Mouse (Mus musculus): ENCODE measurements at regions not wholly inside any gene's neighbourhood (a gene's known extent, or its start where the extent isn't known, plus 50 kb on each side); places are given as distances from the start of the nearest gene placed in this dataset.

DNA sequence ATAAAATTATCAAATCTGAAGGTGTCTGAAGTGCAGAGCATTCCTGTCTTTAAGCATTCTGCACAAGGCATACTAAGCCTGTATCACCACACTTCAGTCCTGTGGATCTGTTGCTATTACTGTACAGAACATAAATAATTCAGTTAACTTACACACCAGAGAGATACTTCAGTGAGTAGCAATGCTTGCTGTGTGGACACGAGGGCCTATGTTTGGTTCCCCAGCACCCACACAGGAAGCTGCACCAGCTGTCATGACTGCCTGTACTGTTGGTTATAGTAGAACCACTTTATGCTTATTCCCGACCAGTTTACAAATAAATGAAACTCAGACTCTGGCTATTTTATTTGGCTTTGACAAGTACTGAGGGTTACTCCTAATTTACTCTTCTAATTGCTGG, 271.7 kb downstream of the Slc30a10 start:
- DNase-seq (ENCODE audit: low spot score): no peak

DNA sequence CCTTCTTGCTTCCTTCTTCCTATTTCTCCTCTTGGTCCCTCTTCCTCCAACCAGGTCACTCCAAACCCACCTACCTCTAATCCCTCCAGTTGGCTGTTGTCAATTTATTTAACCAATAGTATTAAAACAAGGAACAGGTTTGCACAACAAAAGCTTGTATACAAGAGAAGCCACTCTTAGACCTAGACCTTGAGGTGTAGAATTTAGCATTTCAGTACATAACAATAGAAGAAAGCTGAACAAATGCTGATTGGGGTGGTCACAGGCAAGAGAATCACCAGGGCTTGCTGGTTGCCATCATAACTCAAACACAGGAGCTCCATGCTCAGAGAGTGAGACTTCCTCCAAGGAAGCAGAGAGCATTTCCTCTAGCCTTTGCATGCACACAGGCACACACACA, 272.2 kb downstream of the Slc30a10 start:
- no peak for DNase-seq (ENCODE audit: low spot score)

DNA sequence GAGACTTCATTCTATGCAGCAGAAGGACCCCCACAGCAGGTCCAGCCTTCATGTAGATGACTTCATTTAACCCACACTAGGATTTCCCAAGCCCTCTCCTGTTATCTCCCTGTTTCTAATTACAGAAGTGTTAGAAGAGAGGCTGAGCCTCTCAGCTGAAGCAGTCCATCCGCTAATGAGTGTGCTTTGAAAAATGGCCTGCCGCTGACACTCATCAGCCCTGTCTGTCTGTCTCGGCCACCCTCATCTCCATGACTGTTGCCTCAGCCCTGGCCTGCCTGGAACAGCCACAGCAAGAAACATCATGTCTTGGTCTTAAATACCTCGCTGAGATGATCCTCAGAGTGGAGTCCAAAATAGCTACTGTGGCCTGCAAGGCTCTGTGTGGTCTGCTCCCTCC, 273.1 kb downstream of the Slc30a10 start:
- no peak for DNase-seq (ENCODE audit: low spot score)

DNA sequence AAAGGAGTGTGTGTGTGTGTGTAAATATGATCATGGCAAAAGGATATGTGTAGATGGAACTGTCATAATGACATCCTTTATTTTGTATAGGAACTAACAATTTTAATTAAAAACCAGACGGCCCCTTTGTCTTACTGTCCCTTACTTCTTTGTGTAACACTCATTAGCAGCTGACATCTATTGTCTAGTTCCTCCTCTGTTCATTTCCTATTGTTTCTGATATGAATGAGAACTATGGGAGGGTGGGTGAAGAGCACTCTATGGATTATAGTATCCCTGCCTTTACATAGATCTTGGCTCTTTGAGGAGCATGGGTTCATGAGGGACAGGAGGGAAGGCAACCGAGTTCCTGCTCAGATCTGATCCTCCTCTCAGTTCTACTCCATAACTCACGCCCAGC, 273.8 kb downstream of the Slc30a10 start:
- no peak for DNase-seq (ENCODE audit: low spot score)

DNA sequence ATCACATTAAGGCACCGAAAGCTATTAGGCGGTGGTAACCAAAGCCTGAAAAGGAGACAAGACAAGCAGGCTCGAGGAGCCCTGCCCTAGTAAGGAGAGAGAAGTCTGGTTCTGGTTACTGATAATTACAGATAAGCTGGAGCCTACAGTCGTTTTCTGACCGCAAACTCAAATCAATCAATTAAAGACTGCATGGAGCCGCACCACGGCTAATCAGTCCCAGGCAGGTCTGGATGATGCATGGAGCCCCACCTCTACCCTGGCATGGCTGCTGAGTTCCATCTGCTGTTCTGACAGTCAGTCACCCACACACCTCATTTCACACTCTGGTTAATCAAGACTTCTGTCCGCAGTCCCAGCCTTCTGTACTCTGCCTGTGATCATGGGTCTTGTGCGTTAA, 276.4 kb downstream of the Slc30a10 start:
- DNase-seq (ENCODE audit: low spot score): no peak

DNA sequence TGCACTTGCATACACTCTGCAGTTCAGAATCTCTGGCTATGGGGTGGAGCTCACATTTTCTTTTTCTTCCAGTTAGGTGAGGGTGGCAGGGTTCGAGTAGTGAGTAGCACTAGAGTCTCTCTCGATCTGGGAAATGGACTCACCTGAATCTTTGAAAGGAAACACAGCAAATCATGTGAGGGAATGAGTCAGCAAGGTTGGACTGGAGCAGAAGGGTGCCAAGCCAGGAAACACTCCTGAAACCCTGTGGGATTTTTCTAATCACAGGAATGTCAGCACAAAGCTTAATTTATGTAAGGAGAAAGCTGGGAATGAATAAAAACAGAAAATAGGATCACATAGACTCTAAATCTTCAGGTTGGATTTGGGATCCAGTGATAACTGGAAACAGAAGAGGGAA, 282.1 kb downstream of the Slc30a10 start:
- no peak for DNase-seq (ENCODE audit: low spot score)

DNA sequence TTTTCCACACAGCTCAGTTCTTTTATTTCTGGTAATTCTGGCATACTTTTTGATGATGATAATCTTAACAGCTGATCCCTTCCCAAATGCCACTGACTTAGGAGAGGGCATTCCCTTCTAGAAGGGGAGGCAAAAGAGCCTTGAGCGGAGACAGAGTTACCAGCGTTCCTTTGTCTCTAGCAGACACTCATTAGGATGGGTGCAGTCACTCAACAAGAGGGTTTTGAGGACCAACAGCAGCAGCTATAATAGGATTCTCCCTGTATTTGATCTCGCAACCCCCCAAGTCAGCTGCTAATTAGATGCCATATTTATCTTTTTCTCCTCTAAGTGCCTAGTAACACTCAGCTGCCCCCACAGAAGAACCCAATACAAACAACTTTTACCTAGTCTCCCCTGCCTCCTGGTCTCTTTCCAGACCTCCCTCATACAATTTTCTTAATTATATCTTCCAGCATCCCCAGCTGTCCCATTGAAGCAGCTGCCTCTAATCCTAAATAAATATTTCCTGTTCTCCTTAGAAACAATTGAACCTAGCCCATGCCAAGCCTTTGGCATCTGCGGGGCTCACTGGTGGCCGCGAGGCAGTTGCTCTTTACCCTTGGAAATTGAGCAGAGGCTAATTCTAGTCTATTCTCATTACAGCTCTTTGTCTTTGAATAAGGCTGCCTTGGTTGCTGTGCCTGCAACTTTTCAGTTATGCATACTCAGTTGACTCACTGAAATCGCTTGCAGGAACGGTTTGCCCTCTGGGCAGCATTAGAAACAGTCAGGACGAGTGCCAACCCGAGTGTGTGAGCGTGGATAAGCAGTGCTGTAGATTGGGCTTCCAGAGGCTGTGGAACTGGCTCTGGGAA, 286.6 kb downstream of the Slc30a10 start:
- no peak for DNase-seq (ENCODE audit: low spot score)

DNA sequence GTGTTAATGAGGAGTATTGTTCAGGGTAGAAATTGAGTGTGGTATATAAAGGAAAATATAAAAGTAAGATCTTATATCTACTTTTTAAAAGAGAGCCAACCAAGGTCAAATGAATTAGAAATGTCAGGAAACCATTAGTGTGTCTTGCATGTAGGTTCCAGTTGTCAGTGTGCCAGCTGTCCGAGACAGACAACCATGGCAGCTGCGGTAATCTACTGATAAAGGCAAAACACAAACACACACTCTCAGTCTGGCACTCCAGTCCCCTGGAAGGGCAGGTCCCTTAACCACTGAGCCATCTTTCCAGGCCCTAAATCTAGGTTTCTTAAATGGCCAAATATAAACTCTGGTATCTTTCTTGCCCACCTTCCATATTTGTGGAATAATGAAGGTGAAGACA, 294.6 kb downstream of the Slc30a10 start:
- no peak for DNase-seq (ENCODE audit: low spot score)

DNA sequence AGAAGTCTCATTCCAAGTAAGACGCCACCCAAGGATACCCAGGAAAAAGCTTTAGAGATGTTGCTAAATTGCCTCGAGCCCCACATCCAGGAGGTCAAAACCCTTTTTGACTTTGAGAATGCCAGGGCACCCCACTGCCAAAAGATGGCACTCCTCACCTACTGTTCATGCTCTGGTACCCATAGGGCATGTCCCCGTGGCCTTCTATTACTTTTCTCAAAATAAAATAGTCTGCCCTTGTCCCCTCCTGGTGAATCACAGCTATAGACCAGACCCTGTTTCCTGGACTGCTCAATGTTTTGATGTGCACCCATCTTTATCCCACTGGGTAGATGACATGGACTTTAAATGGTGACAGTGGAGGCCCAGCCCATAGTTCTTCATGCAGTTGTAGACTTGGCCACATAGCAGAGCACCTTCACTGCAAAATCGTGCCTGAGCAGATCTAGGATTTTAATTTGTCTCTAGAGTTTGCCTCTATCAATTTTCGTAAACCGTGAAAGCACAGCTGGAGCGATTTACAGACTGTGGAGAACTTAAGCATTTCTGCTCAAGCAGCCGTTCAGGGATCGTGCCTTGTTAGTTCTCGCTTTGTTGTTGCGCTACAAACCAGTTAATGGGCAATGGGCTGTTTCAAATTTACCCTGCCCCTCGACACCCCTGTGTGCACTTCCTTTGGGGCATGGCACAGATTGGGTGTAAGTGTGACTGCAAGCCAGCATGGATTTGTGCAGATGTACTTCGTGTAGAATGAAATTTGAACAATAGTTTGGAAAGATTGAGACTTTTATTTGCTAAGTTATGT, 300.0 kb downstream of the Slc30a10 start:
- DNase-seq (ENCODE audit: low spot score): no peak

DNA sequence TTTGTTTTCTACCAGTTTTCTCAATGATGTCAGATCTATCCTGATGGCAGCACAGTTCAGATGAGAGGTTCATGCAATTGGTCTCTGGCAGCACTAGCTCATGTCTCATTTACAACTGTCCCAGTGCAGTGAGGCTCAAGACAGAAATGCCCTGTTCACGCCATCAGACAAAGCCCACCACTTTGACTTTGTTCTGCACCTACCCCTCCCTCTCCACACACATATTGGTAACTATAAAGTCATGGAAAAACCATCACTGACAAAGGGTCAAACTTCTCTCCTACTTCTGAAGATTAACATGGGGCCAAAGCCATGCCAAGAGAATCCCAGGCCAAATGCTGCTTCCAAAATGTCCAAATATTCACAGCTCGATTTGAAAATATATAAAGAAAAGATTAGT, 302.7 kb downstream of the Slc30a10 start:
- no peak for DNase-seq (ENCODE audit: low spot score)

DNA sequence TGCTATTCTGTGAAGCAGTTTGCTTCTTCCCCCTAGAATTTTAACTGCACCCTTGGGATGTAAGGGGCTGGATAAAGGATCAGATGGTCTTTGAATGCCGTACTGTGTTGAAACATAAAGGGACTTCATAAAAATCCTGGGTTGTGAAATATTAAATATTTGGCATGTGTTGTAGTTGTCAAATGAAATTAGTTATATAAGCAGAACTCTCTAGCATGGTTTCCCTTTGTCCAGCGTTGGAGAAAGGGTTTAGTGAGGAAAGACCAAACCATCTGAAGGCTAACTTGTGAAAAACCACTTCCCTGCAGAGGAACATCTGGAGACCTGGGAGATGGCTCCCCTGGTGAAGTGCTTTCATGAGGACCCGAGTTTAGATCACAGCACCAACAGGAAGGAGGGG, 319.6 kb downstream of the Slc30a10 start:
- no peak for DNase-seq (ENCODE audit: low spot score)

DNA sequence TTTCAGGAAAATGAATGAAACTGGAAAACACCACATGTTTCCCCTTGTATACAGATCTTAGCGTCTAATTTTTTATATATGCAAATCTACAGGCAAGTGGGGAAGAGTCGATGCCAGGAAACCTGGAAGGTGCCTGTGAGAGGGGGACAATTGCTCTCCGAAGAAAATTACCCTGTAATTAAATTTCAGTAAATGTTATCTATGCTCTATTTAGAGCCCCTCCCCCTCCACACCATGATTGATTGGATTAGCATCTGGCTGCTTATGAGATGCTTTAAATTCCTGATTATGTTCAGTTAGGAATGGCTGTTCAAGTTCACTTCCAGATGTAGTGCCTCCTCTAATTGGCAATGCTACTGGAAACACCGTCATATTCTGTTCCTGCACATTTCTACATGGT, 325.0 kb downstream of the Slc30a10 start:
- DNase-seq (ENCODE audit: low spot score): no peak

DNA sequence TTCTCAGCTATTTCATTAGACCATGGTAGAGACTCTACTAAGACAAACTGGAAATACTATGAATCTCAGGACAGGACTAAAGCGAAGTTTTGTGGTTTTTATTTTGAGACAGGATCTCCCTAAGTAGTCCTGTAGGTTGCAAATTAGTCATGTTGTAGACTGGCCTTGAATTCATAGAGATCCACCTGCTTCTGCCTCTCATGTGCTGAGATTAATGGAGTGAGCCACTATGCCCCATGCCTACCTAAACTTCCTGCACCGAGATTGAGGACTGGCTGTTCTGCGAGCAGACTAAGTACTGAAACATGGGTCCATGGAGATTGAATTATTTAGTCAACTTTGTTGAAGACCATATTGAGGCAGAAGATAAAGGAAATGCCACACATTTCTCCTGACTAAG, 315.0 kb downstream of the Lyplal1 start:
- no peak for DNase-seq (ENCODE audit: low spot score)

DNA sequence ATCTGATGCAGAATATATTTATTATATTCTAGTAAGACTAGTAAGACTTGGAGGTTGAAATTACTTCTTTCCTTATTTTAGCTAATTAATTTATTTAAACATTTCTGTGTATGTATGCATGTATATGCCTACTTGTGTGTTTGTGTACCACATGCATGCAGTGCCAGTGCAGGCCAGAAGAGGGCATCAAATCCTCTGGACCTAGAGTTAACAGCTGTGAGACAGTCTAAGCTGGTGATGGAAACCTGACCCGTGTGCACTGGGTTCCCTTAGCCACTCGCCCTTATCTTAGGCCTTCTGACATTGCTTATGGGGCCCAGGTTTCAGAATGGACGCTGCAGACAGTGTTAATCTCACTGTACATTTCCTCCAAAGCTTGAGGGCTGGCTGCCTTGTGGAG, 302.2 kb downstream of the Lyplal1 start:
- DNase-seq (ENCODE audit: low spot score): no peak

DNA sequence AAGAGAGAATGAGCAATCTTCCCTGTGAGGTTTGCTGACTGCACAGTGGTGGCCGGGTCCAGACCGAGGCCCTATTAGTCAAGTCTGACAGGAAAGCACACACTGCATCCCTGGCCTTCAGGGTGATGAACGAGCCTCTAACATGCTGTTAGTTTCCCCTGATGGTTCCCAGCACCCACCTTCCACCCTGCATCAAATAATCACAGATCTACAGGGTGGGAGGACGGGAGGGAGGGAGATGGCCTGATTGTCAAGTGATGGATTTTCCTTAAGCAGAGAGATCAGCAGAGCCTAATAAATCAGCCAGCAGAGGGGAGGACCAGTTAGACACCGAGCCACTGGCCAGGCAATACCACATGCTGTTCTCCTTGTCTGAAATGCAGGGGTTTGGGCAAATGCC, 298.1 kb downstream of the Lyplal1 start:
- DNase-seq (ENCODE audit: low spot score): no peak

DNA sequence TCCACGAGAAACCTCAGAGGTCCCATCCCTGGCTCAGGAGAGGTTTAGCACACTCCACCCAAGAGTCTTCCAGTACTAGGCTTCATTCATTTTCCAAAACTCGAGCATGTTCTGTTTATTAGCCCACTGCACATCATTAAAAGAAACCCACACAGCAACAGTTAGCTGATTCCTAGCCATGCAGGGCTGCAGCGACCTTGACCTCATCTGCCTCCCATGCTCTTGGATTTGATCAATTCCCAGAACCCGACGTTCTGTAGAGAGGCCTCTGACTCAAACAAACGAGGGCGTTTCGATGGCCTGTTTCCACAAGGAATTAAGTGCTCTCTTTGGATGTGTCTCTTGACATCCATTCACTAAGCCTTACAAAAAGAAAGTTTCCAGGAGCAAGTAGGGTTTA, 294.9 kb downstream of the Lyplal1 start:
- DNase-seq (ENCODE audit: low spot score): no peak

DNA sequence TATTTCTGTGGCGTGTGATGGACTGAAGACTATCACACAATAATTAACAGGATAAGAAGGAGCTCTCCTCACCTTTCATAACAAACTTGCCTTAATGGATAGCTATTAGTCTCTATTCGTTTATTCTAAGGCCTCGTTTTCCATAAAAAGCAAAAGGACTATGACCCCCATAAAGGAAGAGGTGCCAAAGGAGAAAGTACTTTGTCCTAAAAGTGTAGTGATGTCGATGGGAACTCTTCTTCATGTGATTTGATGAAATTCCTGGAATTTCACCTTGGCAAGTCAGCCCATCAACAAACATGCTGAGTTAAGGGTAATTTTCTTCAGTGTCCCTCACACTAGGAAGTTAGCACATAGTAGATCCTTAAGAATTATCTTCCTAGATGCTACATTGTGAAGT, 293.9 kb downstream of the Lyplal1 start:
- DNase-seq (ENCODE audit: low spot score): no peak

DNA sequence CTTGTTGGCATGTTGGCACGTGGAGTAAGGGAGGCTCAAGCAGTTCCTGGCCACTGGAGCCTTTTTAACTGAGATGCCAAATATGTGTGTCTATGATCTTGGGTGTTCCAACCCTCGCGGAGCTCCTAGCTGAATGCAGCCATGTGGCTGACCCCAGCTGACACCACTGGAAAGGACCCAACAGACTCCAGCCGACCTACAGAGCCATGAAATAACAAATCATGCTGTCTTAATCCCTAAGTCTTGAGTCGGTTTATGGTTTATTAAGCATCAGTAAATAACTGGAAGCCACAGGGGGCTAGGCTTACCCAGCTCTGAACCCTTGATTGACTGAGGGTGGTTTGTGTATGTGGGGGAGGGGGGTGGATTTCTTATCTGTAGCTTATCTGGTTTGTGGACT, 293.2 kb downstream of the Lyplal1 start:
- DNase-seq (ENCODE audit: low spot score): no peak

DNA sequence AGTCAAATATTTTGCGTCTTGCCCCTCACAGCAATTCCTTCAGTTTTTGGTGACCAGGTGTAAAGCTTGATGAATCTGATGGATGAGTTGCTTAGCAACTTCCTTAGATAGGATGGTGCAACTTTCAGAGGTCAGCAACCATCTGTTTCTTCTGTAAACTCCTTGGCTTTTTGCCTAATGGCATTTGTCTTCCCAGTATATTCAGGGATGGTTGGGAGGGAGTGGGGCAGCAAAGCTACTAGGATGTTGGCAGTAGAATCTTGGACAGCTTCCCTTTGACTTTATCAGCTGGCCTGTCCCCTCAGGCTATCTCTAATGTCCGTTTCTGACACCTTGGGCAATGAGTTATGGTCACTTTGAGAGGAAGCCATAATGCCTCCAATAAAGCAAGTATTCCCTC, 289.1 kb downstream of the Lyplal1 start:
- DNase-seq (ENCODE audit: low spot score): no peak

DNA sequence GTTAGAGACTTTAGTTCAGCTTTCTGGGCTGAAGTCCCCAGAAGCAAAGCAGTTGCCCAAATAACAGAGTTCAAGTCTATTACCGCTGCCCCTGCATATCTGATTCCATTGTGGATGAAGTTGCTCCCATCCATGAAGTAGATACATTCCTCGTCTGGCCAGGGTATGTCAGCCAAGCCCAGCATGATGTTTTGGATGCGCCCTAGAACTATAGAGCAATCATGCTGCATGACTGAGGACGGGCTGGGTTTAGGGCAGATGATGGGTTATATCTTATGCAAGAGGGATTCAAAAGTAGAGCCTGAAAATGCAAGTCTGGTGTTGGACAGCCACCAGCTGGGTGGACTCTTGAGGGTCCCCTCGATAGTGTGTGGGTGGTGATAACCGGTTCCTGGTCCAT, 288.6 kb downstream of the Lyplal1 start:
- no peak for DNase-seq (ENCODE audit: low spot score)

DNA sequence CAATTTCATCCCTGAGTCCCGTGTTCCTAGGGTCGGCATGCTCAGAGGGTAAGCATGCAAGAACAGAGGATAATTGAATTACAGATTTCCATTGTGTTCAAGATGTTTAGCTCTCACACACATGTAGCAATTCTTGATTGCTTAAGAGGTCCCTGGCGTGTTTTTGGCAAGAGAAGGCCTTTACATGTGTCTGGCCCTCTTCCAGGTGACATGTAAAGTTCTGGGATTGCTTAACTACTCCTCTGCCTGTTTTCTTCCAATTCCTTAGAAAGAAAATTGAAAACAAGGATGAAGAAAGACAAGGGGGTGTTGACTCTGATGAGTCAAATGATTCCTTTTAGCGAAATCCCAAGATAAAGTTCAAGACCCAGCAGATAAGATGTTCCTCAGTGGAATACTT, 285.1 kb downstream of the Lyplal1 start:
- DNase-seq (ENCODE audit: low spot score): no peak

DNA sequence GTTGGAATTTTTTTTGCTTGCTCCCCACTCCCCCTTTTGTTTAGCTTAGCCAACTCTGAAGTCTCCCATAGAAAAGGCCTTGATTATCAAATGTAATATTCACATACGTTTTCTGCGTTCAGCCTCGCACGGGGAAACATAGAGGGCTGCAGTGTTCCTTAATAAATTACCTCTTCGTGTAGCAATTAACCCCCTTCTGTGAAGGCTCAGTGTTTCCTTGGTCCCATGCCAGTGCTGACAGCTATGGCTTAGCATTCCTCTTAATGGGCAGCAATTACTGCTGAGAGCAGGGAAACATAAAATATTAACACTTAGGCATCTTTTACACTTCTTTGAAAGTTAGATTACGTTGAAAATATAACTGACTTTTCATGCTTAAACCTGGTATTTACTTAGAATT, 282.9 kb downstream of the Lyplal1 start:
- no peak for DNase-seq (ENCODE audit: low spot score)

DNA sequence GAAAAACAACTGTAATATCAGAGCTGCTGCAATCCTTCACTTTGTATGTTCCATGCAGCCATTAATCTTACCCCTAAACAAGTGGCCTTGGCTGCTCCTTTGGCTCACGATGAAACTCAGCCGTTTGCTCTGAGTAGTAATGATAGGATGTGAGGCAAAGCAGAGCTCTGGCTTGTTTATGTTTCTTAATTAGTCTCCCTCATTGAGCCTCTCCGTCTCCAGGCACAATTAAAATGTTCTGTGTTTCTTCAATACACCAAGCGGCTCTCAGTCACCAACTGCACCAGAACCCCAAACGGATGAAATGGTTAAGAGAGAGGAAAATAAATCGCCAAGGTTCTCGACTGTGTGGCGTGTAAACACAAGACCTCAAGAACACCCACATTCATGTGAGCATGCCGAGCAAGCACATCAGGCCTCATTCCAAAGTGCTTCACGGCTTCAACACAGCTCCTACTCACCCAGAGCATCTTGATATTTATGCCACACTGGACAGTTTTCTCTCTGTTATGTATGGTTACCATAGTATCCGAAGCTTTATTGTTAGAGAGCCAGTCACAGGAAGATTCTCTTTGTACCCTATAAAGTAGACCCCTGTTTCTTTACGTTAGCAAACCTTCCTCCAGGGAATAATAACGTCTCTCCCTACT, 280.4 kb downstream of the Lyplal1 start:
- no peak for DNase-seq (ENCODE audit: low spot score)
